Comparison of ENCODE assay signal across 35 mouse cellular contexts in the genomic region with DNA sequence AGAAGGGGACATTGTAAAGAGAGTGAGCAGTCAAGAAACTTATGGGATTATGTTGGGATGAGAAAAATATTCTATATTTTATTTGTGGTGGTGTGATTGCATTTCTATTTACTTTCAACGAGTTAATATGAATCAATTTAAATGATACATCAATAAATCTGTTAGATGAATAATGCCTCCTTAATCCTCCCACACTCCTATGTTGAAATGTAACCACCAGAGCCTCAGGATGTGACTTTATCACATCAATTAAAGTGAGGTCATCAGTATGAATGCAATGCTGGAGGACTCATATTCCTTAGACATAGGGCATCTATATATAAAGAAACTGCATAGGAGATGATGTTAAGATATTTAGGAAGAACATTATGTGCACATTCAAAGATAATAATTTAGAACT.
"Had no signal": no experiment of that assay in that cellular context is flagged by ENCODE, and none has a peak within 500 bp of the region (broad histone marks: within the 10 kb centered on the region; RNA-seq: fewer than 3 reads in every experiment).

No protein-coding gene starts in this region.

- H3K27me3 ChIP-seq: heart, embryonic 12.5 days; heart, embryonic 13.5 days; heart, embryonic 15.5 days; hindbrain, embryonic 12.5 days; hindbrain, embryonic 13.5 days; hindbrain, embryonic 15.5 days; intestine, embryonic 15.5 days; kidney, embryonic 15.5 days had no signal

- DNase-seq: heart, postnatal 10 days; heart, postnatal 14 days; heart, postnatal 36 days; heart, postnatal 4 days; kidney, adult 11 months; kidney, adult 18-20 months; kidney, adult 2 months; kidney, adult 8-10 months; kidney, adult 9 months; kidney, postnatal 10 days; kidney, postnatal 14 days; kidney, postnatal 25 days; kidney, postnatal 36 days; kidney, postnatal 4 days; layer of hippocampus, adult 9-11 months; layer of hippocampus, postnatal 36 days had no signal

- H3K4me2 ChIP-seq: heart, embryonic 11.5 days; heart, embryonic 12.5 days; heart, embryonic 13.5 days; heart, embryonic 15.5 days; hindbrain, embryonic 12.5 days; hindbrain, embryonic 13.5 days; hindbrain, embryonic 14.5 days; hindbrain, embryonic 15.5 days; intestine, embryonic 15.5 days; kidney, embryonic 15.5 days had no signal

- H3K27ac ChIP-seq: heart, embryonic 10.5 days; heart, embryonic 13.5 days; heart, embryonic 15.5 days; hindbrain, embryonic 10.5 days; hindbrain, embryonic 12.5 days; hindbrain, embryonic 13.5 days; hindbrain, embryonic 14.5 days; hindbrain, embryonic 15.5 days; hindbrain, postnatal 0 days; intestine, embryonic 15.5 days; kidney, embryonic 15.5 days; kidney, postnatal 0 days; layer of hippocampus, adult 2 months had no signal

- H3K4me1 ChIP-seq: heart, embryonic 10.5 days; heart, embryonic 12.5 days; heart, embryonic 13.5 days; heart, embryonic 15.5 days; hindbrain, embryonic 10.5 days; hindbrain, embryonic 12.5 days; hindbrain, embryonic 13.5 days; hindbrain, embryonic 15.5 days; intestine, embryonic 15.5 days; kidney, embryonic 15.5 days had no signal

- H3K9ac ChIP-seq: heart, embryonic 12.5 days; heart, embryonic 13.5 days; heart, embryonic 15.5 days; hindbrain, embryonic 12.5 days; hindbrain, embryonic 13.5 days; hindbrain, embryonic 14.5 days; hindbrain, embryonic 15.5 days; intestine, embryonic 15.5 days; kidney, embryonic 15.5 days had no signal

- ATAC-seq: hindbrain, embryonic 16.5 days; hindbrain, postnatal 0 days; inflammation-experienced regulatory T-cells, adult 6 months; intestine, embryonic 15.5 days; intestine, embryonic 16.5 days; intestine, postnatal 0 days had no signal

- H3K36me3 ChIP-seq: heart, embryonic 10.5 days; heart, embryonic 12.5 days; heart, embryonic 13.5 days; heart, embryonic 15.5 days; hindbrain, embryonic 10.5 days; hindbrain, embryonic 12.5 days; hindbrain, embryonic 13.5 days; hindbrain, embryonic 15.5 days; intestine, embryonic 15.5 days; kidney, embryonic 15.5 days had no signal

- H3K4me3 ChIP-seq: heart, embryonic 10.5 days; heart, embryonic 12.5 days; heart, embryonic 13.5 days; heart, embryonic 15.5 days; hindbrain, embryonic 10.5 days; hindbrain, embryonic 12.5 days; hindbrain, embryonic 13.5 days; hindbrain, embryonic 15.5 days; intestine, embryonic 15.5 days; kidney, embryonic 15.5 days; layer of hippocampus, adult 2 months had no signal

- H3K9me3 ChIP-seq: heart, embryonic 10.5 days; heart, embryonic 12.5 days; heart, embryonic 13.5 days; heart, embryonic 15.5 days; hindbrain, embryonic 10.5 days; hindbrain, embryonic 12.5 days; hindbrain, embryonic 13.5 days; hindbrain, embryonic 15.5 days; intestine, embryonic 15.5 days; kidney, embryonic 15.5 days had no signal
